Mouse (Mus musculus) CH12.LX (cell line): ENCODE measurements at regions not wholly inside any gene's neighbourhood (a gene's known extent, or its start where the extent isn't known, plus 50 kb on each side); places are given as distances from the start of the nearest gene placed in this dataset.

ENCODE experiments used
- DNase-seq: peaks from one replicate; pipeline ENCODE4 v3.0.0-alpha.2; 2013; ENCODE audit errors: extremely low read depth
- H3K27ac ChIP-seq: 2 replicates; pipeline ENCODE4 v1.5.1; 2012; ENCODE audit warnings: low read depth, mild to moderate bottlenecking, control low read depth, moderate library complexity; ENCODE audit not compliant: insufficient read depth
- H3K27me3 ChIP-seq: replicated peaks from 2 replicates; pipeline ENCODE3; 2012; ENCODE audit warnings: inconsistent platforms
- H3K36me3 ChIP-seq, 2 experiments: replicated peaks in 1 of 2; 2 replicates each; pipeline versions ENCODE3 to v1.6.1; 2012; ENCODE audit warnings: inconsistent platforms in 1 of 2, low read length in 1 of 2, mild to moderate bottlenecking in 1 of 2, mixed read lengths in 1 of 2, moderate library complexity in 1 of 2; ENCODE audit not compliant: control insufficient read depth in 1 of 2, insufficient read depth in 1 of 2
- H3K4me1 ChIP-seq, 2 experiments: 2 replicates each; pipeline ENCODE4 v1.6.1; 2012; ENCODE audit warnings: inconsistent platforms in 1 of 2, moderate library complexity in 1 of 2; ENCODE audit not compliant: insufficient read depth in 2 of 2, control insufficient read depth in 1 of 2
- H3K4me2 ChIP-seq: 2 replicates; pipeline ENCODE4 v1.6.1; 2012; ENCODE audit warnings: low read depth, mild to moderate bottlenecking, control low read depth; ENCODE audit not compliant: poor library complexity, insufficient read depth, severe bottlenecking
- H3K4me3 ChIP-seq, 3 experiments: fragments of 150-350 bp in 1 of 3; sonication (generic) in 1 of 3; replicated peaks in 1 of 3; 2 replicates each; pipeline versions ENCODE3 to v1.5.1; 2011 to 2012; ENCODE audit warnings: low read depth in 2 of 3, low read length in 2 of 3, mild to moderate bottlenecking in 2 of 3, moderate library complexity in 2 of 3, control low read depth in 1 of 3, improper control_type of control experiment in 1 of 3, inconsistent platforms in 1 of 3, mixed read lengths in 1 of 3; ENCODE audit not compliant: poor library complexity in 1 of 3
- H3K79me2 ChIP-seq: replicated peaks from 2 replicates; pipeline ENCODE4 v1.6.1; 2012; ENCODE audit warnings: mild to moderate bottlenecking, moderate library complexity; ENCODE audit not compliant: control insufficient read depth, poor library complexity, insufficient read depth, severe bottlenecking; ENCODE audit errors: extremely low read depth
- H3K9ac ChIP-seq: 2 replicates; pipeline ENCODE4 v1.6.1; 2012; ENCODE audit warnings: low read depth, mild to moderate bottlenecking, control low read depth, moderate library complexity; ENCODE audit not compliant: insufficient read depth
- H3K9me3 ChIP-seq: replicated peaks from 2 replicates; pipeline ENCODE3; 2012; ENCODE audit warnings: low read length, inconsistent platforms, mixed read lengths
- CHD2 ChIP-seq: IDR thresholded peaks from 2 replicates; pipeline ENCODE4 v1.6.1; 2011; ENCODE audit warnings: low read length, improper control_type of control experiment
- CTCF ChIP-seq, 2 experiments: IDR thresholded peaks in 1 of 2; conservative IDR thresholded peaks in 1 of 2; 2 replicates each; pipeline ENCODE4 v1.5.1; 2011 to 2012; ENCODE audit warnings: low read depth in 2 of 2, low read length in 2 of 2, improper control_type of control experiment in 1 of 2, inconsistent platforms in 1 of 2, mild to moderate bottlenecking in 1 of 2, moderate library complexity in 1 of 2
- ELF1 ChIP-seq: IDR thresholded peaks from 2 replicates; pipeline ENCODE4 v1.6.1; 2014; ENCODE audit warnings: low read depth, mild to moderate bottlenecking, inconsistent platforms, low read length, improper control_type of control experiment
- EP300 ChIP-seq: IDR thresholded peaks from 2 replicates; pipeline ENCODE4 v1.6.1; 2011; ENCODE audit warnings: low read length, improper control_type of control experiment
- ETS1 ChIP-seq: conservative IDR thresholded peaks from 2 replicates; pipeline ENCODE4 v1.6.1; 2012; ENCODE audit warnings: low read depth, mild to moderate bottlenecking, inconsistent platforms, low read length, improper control_type of control experiment, moderate library complexity
- HCFC1 ChIP-seq: IDR thresholded peaks from 2 replicates; pipeline ENCODE4 v1.6.1; 2012; ENCODE audit warnings: low read depth, mild to moderate bottlenecking, inconsistent platforms, low read length, improper control_type of control experiment
- IRF4 ChIP-seq: IDR thresholded peaks from 2 replicates; pipeline ENCODE4 v1.6.1; 2014; ENCODE audit warnings: low read depth, mild to moderate bottlenecking, inconsistent platforms, low read length, improper control_type of control experiment
- JUN ChIP-seq: IDR thresholded peaks from 2 replicates; pipeline ENCODE4 v1.6.1; 2011; ENCODE audit warnings: low read depth, mild to moderate bottlenecking, low read length, improper control_type of control experiment, moderate library complexity; ENCODE audit not compliant: insufficient read depth
- JUND ChIP-seq: conservative IDR thresholded peaks from 2 replicates; pipeline ENCODE4 v1.6.1; 2011; ENCODE audit warnings: low read depth, low read length, improper control_type of control experiment
- KAT2A ChIP-seq: IDR thresholded peaks from 2 replicates; pipeline ENCODE4 v1.6.1; 2012; ENCODE audit warnings: low read length, improper control_type of control experiment, inconsistent platforms; ENCODE audit not compliant: insufficient replicate concordance
- MAX ChIP-seq: IDR thresholded peaks from 2 replicates; pipeline ENCODE4 v1.6.1; 2011; ENCODE audit warnings: low read length, improper control_type of control experiment
- MEF2A ChIP-seq: IDR thresholded peaks from 2 replicates; pipeline ENCODE4 v1.6.1; 2014; ENCODE audit warnings: low read depth, mild to moderate bottlenecking, inconsistent platforms, low read length, improper control_type of control experiment, borderline replicate concordance
- MXI1 ChIP-seq: IDR thresholded peaks from 2 replicates; pipeline ENCODE4 v1.6.1; 2011; ENCODE audit warnings: mild to moderate bottlenecking, low read depth, low read length, improper control_type of control experiment
- NELFE ChIP-seq: IDR thresholded peaks from 2 replicates; pipeline ENCODE4 v1.6.1; 2011; ENCODE audit warnings: low read depth, low read length, improper control_type of control experiment
- NRF1 ChIP-seq: IDR thresholded peaks from 2 replicates; pipeline ENCODE4 v1.6.1; 2014; ENCODE audit warnings: low read depth, mild to moderate bottlenecking, inconsistent platforms, low read length, improper control_type of control experiment, moderate library complexity
- POLR2A ChIP-seq: IDR thresholded peaks from 2 replicates; pipeline ENCODE4 v1.6.1; 2011; ENCODE audit warnings: low read depth, mild to moderate bottlenecking, improper control_type of control experiment, low read length
- RAD21 ChIP-seq: IDR thresholded peaks from 2 replicates; pipeline ENCODE4 v1.6.1; 2011; ENCODE audit warnings: low read depth, mild to moderate bottlenecking, low read length, improper control_type of control experiment, moderate library complexity
- RCOR1 ChIP-seq: conservative IDR thresholded peaks from 2 replicates; pipeline ENCODE4 v1.6.1; 2012; ENCODE audit warnings: low read depth, mild to moderate bottlenecking, inconsistent platforms, low read length, improper control_type of control experiment
- SIN3A ChIP-seq: IDR thresholded peaks from 2 replicates; pipeline ENCODE4 v1.6.1; 2012; ENCODE audit warnings: low read length, improper control_type of control experiment, inconsistent platforms
- SMC3 ChIP-seq: IDR thresholded peaks from 2 replicates; pipeline ENCODE4 v1.6.1; 2011; ENCODE audit warnings: low read depth, low read length, improper control_type of control experiment
- TBP ChIP-seq: conservative IDR thresholded peaks from 2 replicates; pipeline ENCODE4 v1.6.1; 2011; ENCODE audit warnings: low read depth, low read length, improper control_type of control experiment
- USF1 ChIP-seq: IDR thresholded peaks from 2 replicates; pipeline ENCODE4 v1.6.1; 2014; ENCODE audit warnings: low read depth, mild to moderate bottlenecking, inconsistent platforms, low read length, improper control_type of control experiment
- ZC3H11A ChIP-seq: IDR thresholded peaks from 2 replicates; pipeline ENCODE4 v1.6.1; 2012; ENCODE audit warnings: low read depth, mild to moderate bottlenecking, inconsistent platforms, low read length, improper control_type of control experiment
- ZNF384 ChIP-seq: IDR thresholded peaks from 2 replicates; pipeline ENCODE4 v1.6.1; 2012; ENCODE audit warnings: low read depth, low read length, improper control_type of control experiment, inconsistent platforms
- dilution Hi-C: fragments of 300-500 bp; cut with MboI; formaldehyde crosslinking; loops from 2 replicates; pipeline ENCODE4 v1.14.3; 2020; ENCODE audit warnings: low sequenced_read_pairs; ENCODE audit not compliant: extremely low pct_unique_long_range_greater_than_20kb, extremely low pct_ligation_motif_present
- in situ Hi-C: fragments of 300-500 bp; cut with MboI; formaldehyde crosslinking; loops from 3 replicates; pipeline ENCODE4 v1.14.3; 2019; ENCODE audit warnings: low sequenced_read_pairs, low pct_ligation_motif_present, low pct_unique_long_range_greater_than_20kb, mixed read lengths

GRCm38 (mm10) chr16:93046221-93046620 is 220.3 kb upstream of the Runx1 start:
- Histone ChIP-seq H3K9ac (no peak overlapping the region), H3K36me3 (no peaks in the 10 kb centered on the region), H3K79me2 (no peaks in the 10 kb centered on the region), H3K4me2 (no peak overlapping the region), H3K27ac (no peak overlapping the region), H3K27me3 (no peaks in the 10 kb centered on the region), H3K4me3 (no peak overlapping the region), H3K4me1 (peaks cover 0 to 6% of the 10 kb centered on the region in 2 experiments; a peak in 2 of 4 replicates), H3K9me3 (no peaks in the 10 kb centered on the region)
- no peak for DNase-seq
- TF ChIP-seq JUN (no peak), MXI1 (no peak), ZNF384 (no peak), TBP (no peak), JUND (no peak), EP300 (no peak), KAT2A (no peak), ELF1 (no peak), SIN3A (no peak), ZC3H11A (no peak), RCOR1 (no peak), POLR2A (no peak), IRF4 (no peak), RAD21 (no peak), HCFC1 (no peak), USF1 (no peak), ETS1 (no peak), MAX (no peak), NRF1 (no peak)
- dilution Hi-C loops, result no loop called here
- in situ Hi-C loops, result no loop called here

- Histone ChIP-seq H3K27ac (no peak overlapping the region), H3K36me3 (no peaks in the 10 kb centered on the region)
- no peak for TF ChIP-seq NELFE
- TF ChIP-seq CHD2, result no peak
- TF ChIP-seq MXI1, result no peak
- TF ChIP-seq SMC3, result no peak
- no peak for TF ChIP-seq CTCF (conservative IDR thresholded peaks at IDR 0.05 in 1 of 2, IDR thresholded peaks at IDR 0.05 in 1 of 2; ENCODE audit: low read depth in 2 of 2, low read length in 2 of 2)
- TF ChIP-seq NRF1, result no peak
- TF ChIP-seq IRF4, result no peak
- no peak for TF ChIP-seq ZNF384
- TF ChIP-seq MEF2A, result no peak
- TF ChIP-seq HCFC1, result no peak
- TF ChIP-seq, all 38 proteins: peak for 0
- H3K4me3 ChIP-seq, result no peak overlapping the region
- no peak overlapping the region for H3K4me2 ChIP-seq
- H3K4me1 ChIP-seq, result peaks cover 2 to 4% of the 10 kb centered on the region in 2 experiments; a peak in 1 of 4 replicates
- DNase-seq, result no peak
- dilution Hi-C loops, result no loop called here
- no peaks in the 10 kb centered on the region for H3K27me3 ChIP-seq
- H3K79me2 ChIP-seq, result no peaks in the 10 kb centered on the region
- no peak overlapping the region for H3K9ac ChIP-seq
- peaks cover 5% of the 10 kb centered on the region for H3K9me3 ChIP-seq
- in situ Hi-C loops, result no loop called here
Measured at GRCm38 (mm10) chr16:93043355-93043754, 217.4 kb upstream of the Runx1 start.
